Mouse (Mus musculus): ENCODE results near the gene Kptn.

DNA sequence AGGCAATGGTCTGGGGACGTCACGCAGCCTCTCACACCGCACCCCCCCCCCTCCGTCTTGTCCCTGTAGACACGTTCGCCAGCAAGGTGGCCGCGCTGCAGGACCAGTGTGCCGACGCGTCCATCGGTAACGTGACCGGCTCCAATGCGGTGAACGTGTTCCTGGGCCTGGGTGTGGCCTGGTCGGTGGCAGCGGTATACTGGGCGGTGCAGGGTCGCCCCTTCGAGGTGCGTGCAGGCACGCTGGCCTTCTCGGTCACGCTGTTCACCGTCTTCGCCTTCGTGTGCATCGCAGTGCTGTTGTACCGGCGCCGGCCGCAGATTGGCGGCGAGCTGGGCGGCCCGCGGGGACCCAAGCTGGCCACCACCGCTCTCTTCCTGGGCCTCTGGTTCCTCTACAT, 39.0 kb downstream of the Kptn start:
- no peak for TF ChIP-seq CTCF (conservative IDR thresholded peaks at IDR 0.05; ENCODE audit: low read length)
- TF ChIP-seq NANOG (IDR thresholded peaks at IDR 0.05; ENCODE audit: borderline replicate concordance, low read length): no peak

All from E14TG2a.4 (cell line).